Mouse (Mus musculus) MEL (cell line): Measurements from ENCODE around the gene Vti1b. TPM values are rescaled to one million over a fixed set of nuclear protein-coding genes. Genes with fewer than 3 reads are reported as not detected.
"Not testable (repeated sequence)": the region's sequence is repeated elsewhere in the genome, so short reads cannot be mapped to it uniquely, and the experiment has no call there.

Source experiments
- DNase-seq: peaks from one replicate; pipeline ENCODE4 v3.0.0; 2011; ENCODE audit warnings: low read depth, low spot score
- H3K27ac ChIP-seq: 2 replicates; pipeline ENCODE4 v1.5.1; 2012; ENCODE audit warnings: low read depth, mild to moderate bottlenecking, control low read depth, low read length, moderate library complexity; ENCODE audit not compliant: control insufficient read depth
- H3K27me3 ChIP-seq, 2 experiments: fragments of 150-350 bp in 1 of 2; sonication (generic) in 1 of 2; 2 replicates each; pipeline ENCODE4 v1.6.1; 2012; ENCODE audit warnings: low read length in 2 of 2, mild to moderate bottlenecking in 2 of 2, improper control_type of control experiment in 1 of 2, moderate library complexity in 1 of 2; ENCODE audit not compliant: insufficient read depth in 2 of 2, control insufficient read depth in 1 of 2
- H3K36me3 ChIP-seq, 2 experiments: 2 replicates each; pipeline ENCODE4 v1.6.1; 2012 to 2014; ENCODE audit warnings: low read length in 2 of 2, improper control_type of control experiment in 1 of 2, inconsistent platforms in 1 of 2, mild to moderate bottlenecking in 1 of 2; ENCODE audit not compliant: insufficient read depth in 2 of 2, control insufficient read depth in 1 of 2
- H3K4me1 ChIP-seq, 2 experiments: fragments of 150-350 bp in 1 of 2; sonication (generic) in 1 of 2; 2 replicates each; pipeline ENCODE4 v1.6.1; 2012; ENCODE audit warnings: low read length in 2 of 2, improper control_type of control experiment in 1 of 2, mild to moderate bottlenecking in 1 of 2; ENCODE audit not compliant: insufficient read depth in 2 of 2, control insufficient read depth in 1 of 2
- H3K4me3 ChIP-seq, 2 experiments: fragments of 150-350 bp in 1 of 2; sonication (generic) in 1 of 2; 2 replicates each; pipeline ENCODE4 v1.5.1; 2012; ENCODE audit warnings: low read depth in 2 of 2, low read length in 2 of 2, mild to moderate bottlenecking in 2 of 2, moderate library complexity in 2 of 2, control low read depth in 1 of 2, improper control_type of control experiment in 1 of 2; ENCODE audit not compliant: control insufficient read depth in 1 of 2, insufficient read depth in 1 of 2
- H3K79me2 ChIP-seq: 2 replicates; pipeline ENCODE4 v1.6.1; 2012; ENCODE audit warnings: mild to moderate bottlenecking, low read length, moderate library complexity; ENCODE audit not compliant: control insufficient read depth, poor library complexity, insufficient read depth
- H3K9ac ChIP-seq: 2 replicates; pipeline ENCODE4 v1.6.1; 2012; ENCODE audit warnings: low read depth, mild to moderate bottlenecking, control low read depth, low read length, moderate library complexity; ENCODE audit not compliant: control insufficient read depth, poor library complexity, severe bottlenecking
- H3K9me3 ChIP-seq: fragments of 150-350 bp; sonication (generic); replicated peaks from 2 replicates; pipeline ENCODE4 v1.6.1; 2012; ENCODE audit warnings: mild to moderate bottlenecking, low read length, improper control_type of control experiment, moderate library complexity; ENCODE audit not compliant: insufficient read depth
- BHLHE40 ChIP-seq: IDR thresholded peaks from 2 replicates; pipeline ENCODE4 v1.6.1; 2012; ENCODE audit warnings: low read depth, mild to moderate bottlenecking, inconsistent platforms, low read length, improper control_type of control experiment, borderline replicate concordance
- CTCF ChIP-seq, 3 experiments: IDR thresholded peaks in 2 of 3; conservative IDR thresholded peaks in 1 of 3; 2 replicates each; pipeline ENCODE4 v1.5.1; 2011 to 2012; ENCODE audit warnings: low read length in 3 of 3, low read depth in 2 of 3, mild to moderate bottlenecking in 2 of 3, improper control_type of control experiment in 1 of 3, inconsistent platforms in 1 of 3, mixed read lengths in 1 of 3, moderate library complexity in 1 of 3; ENCODE audit not compliant: control insufficient read depth in 1 of 3, insufficient read depth in 1 of 3, poor library complexity in 1 of 3, severe bottlenecking in 1 of 3
- ELF1 ChIP-seq: IDR thresholded peaks from 2 replicates; pipeline ENCODE4 v1.6.1; 2014; ENCODE audit warnings: low read depth, mild to moderate bottlenecking, inconsistent platforms, low read length, improper control_type of control experiment, moderate library complexity
- EP300 ChIP-seq, 2 experiments: IDR thresholded peaks; 2 replicates each; pipeline ENCODE4 v1.6.1; 2011; ENCODE audit warnings: improper control_type of control experiment in 2 of 2, low read length in 2 of 2, low read depth in 1 of 2, mild to moderate bottlenecking in 1 of 2
- ETS1 ChIP-seq: IDR thresholded peaks from 2 replicates; pipeline ENCODE4 v1.6.1; 2012; ENCODE audit warnings: low read depth, mild to moderate bottlenecking, inconsistent platforms, low read length, improper control_type of control experiment, moderate library complexity
- GATA1 ChIP-seq: IDR thresholded peaks from 2 replicates; pipeline ENCODE4 v1.6.1; 2011; ENCODE audit warnings: low read depth, low read length, improper control_type of control experiment
- JUND ChIP-seq: IDR thresholded peaks from 2 replicates; pipeline ENCODE4 v1.6.1; 2011; ENCODE audit warnings: low read depth, mild to moderate bottlenecking, improper control_type of control experiment, low read length
- MAX ChIP-seq: IDR thresholded peaks from 2 replicates; pipeline ENCODE4 v1.6.1; 2011; ENCODE audit warnings: low read length, improper control_type of control experiment
- MAZ ChIP-seq: IDR thresholded peaks from 2 replicates; pipeline ENCODE4 v1.6.1; 2012; ENCODE audit warnings: low read depth, mild to moderate bottlenecking, inconsistent platforms, low read length, improper control_type of control experiment
- MEF2A ChIP-seq: IDR thresholded peaks from 2 replicates; pipeline ENCODE4 v1.6.1; 2014; ENCODE audit warnings: low read depth, mild to moderate bottlenecking, inconsistent platforms, low read length, improper control_type of control experiment; ENCODE audit not compliant: poor library complexity, insufficient replicate concordance, severe bottlenecking; ENCODE audit errors: extremely low read depth
- MXI1 ChIP-seq: IDR thresholded peaks from 2 replicates; pipeline ENCODE4 v1.6.1; 2011; ENCODE audit warnings: mild to moderate bottlenecking, low read depth, low read length, improper control_type of control experiment
- MYB ChIP-seq: IDR thresholded peaks from 2 replicates; pipeline ENCODE4 v1.6.1; 2011; ENCODE audit warnings: mild to moderate bottlenecking, low read depth, low read length, improper control_type of control experiment
- MYC ChIP-seq: IDR thresholded peaks from 2 replicates; pipeline ENCODE4 v1.6.1; 2011; ENCODE audit warnings: low read depth, mild to moderate bottlenecking, low read length, improper control_type of control experiment, moderate library complexity
- NELFE ChIP-seq: IDR thresholded peaks from 2 replicates; pipeline ENCODE4 v1.6.1; 2011; ENCODE audit warnings: low read depth, low read length, improper control_type of control experiment
- NRF1 ChIP-seq: IDR thresholded peaks from 2 replicates; pipeline ENCODE4 v1.6.1; 2014; ENCODE audit warnings: low read depth, mild to moderate bottlenecking, inconsistent platforms, low read length, improper control_type of control experiment, moderate library complexity; ENCODE audit not compliant: poor library complexity, insufficient read depth, severe bottlenecking
- POLR2A ChIP-seq, 2 experiments: IDR thresholded peaks; 2 replicates each; pipeline ENCODE4 v1.6.1; 2011 to 2012; ENCODE audit warnings: low read length in 2 of 2, mild to moderate bottlenecking in 2 of 2, control low read depth in 1 of 2, improper control_type of control experiment in 1 of 2, low read depth in 1 of 2, moderate library complexity in 1 of 2; ENCODE audit not compliant: control insufficient read depth in 1 of 2, insufficient read depth in 1 of 2, poor library complexity in 1 of 2
- POLR2AphosphoS2 ChIP-seq: IDR thresholded peaks from 2 replicates; pipeline ENCODE4 v1.6.1; 2011; ENCODE audit warnings: low read length, improper control_type of control experiment
- POLR2AphosphoS5 ChIP-seq: IDR thresholded peaks from 2 replicates; pipeline ENCODE4 v1.6.1; 2012; ENCODE audit warnings: low read depth, borderline replicate concordance, mild to moderate bottlenecking, inconsistent platforms, low read length, moderate library complexity, mixed read lengths
- RCOR1 ChIP-seq: IDR thresholded peaks from 2 replicates; pipeline ENCODE4 v1.6.1; 2012; ENCODE audit warnings: low read depth, mild to moderate bottlenecking, inconsistent platforms, low read length, improper control_type of control experiment
- SIN3A ChIP-seq: IDR thresholded peaks from 2 replicates; pipeline ENCODE4 v1.6.1; 2012; ENCODE audit warnings: low read length, improper control_type of control experiment, inconsistent platforms
- TAL1 ChIP-seq: IDR thresholded peaks from 2 replicates; pipeline ENCODE4 v1.6.1; 2012; ENCODE audit warnings: mild to moderate bottlenecking, inconsistent platforms, low read length, moderate library complexity, mixed read lengths
- TBP ChIP-seq: IDR thresholded peaks from 2 replicates; pipeline ENCODE4 v1.8.0; 2011; ENCODE audit warnings: low read depth, low read length, improper control_type of control experiment
- TCF12 ChIP-seq: IDR thresholded peaks from 2 replicates; pipeline ENCODE4 v1.6.1; 2014; ENCODE audit warnings: low read depth, mild to moderate bottlenecking, inconsistent platforms, low read length, improper control_type of control experiment, moderate library complexity
- UBTF ChIP-seq: IDR thresholded peaks from 2 replicates; pipeline ENCODE4 v1.6.1; 2012; ENCODE audit warnings: low read depth, mild to moderate bottlenecking, inconsistent platforms, low read length, improper control_type of control experiment, moderate library complexity, borderline replicate concordance; ENCODE audit not compliant: insufficient read depth
- USF1 ChIP-seq: IDR thresholded peaks from 2 replicates; pipeline ENCODE4 v1.6.1; 2014; ENCODE audit warnings: low read depth, mild to moderate bottlenecking, inconsistent platforms, low read length, improper control_type of control experiment, moderate library complexity
- ZKSCAN1 ChIP-seq: IDR thresholded peaks from 2 replicates; pipeline ENCODE4 v1.6.1; 2012; ENCODE audit warnings: low read depth, mild to moderate bottlenecking, inconsistent platforms, low read length, improper control_type of control experiment, moderate library complexity
- polyA plus RNA-seq, 2 experiments: library from polyadenylated mRNA; stranded (reverse) in 1 of 2; unstranded in 1 of 2; fragments of >175 nt in 1 of 2; fragments of >200 nt in 1 of 2; gene quantifications; 2 replicates each; pipeline versions ENCODE4 v1.2.1 to v1.2.4; 2012; ENCODE audit warnings: low replicate concordance in 2 of 2, low read depth in 1 of 2; ENCODE audit not compliant: insufficient read length in 2 of 2, insufficient read depth in 1 of 2, missing spikeins in 1 of 2
- total RNA-seq: library from RNA; depleted of rRNA; stranded (reverse); fragments of 300-350 nt; gene quantifications from 2 replicates; pipeline ENCODE4 v1.2.3, GENCODE M21; 2012

Vti1b gene
- total and polyA plus RNA-seq, 3 experiments: 54.3 to 69.8 TPM; not detected in 1

DNA sequence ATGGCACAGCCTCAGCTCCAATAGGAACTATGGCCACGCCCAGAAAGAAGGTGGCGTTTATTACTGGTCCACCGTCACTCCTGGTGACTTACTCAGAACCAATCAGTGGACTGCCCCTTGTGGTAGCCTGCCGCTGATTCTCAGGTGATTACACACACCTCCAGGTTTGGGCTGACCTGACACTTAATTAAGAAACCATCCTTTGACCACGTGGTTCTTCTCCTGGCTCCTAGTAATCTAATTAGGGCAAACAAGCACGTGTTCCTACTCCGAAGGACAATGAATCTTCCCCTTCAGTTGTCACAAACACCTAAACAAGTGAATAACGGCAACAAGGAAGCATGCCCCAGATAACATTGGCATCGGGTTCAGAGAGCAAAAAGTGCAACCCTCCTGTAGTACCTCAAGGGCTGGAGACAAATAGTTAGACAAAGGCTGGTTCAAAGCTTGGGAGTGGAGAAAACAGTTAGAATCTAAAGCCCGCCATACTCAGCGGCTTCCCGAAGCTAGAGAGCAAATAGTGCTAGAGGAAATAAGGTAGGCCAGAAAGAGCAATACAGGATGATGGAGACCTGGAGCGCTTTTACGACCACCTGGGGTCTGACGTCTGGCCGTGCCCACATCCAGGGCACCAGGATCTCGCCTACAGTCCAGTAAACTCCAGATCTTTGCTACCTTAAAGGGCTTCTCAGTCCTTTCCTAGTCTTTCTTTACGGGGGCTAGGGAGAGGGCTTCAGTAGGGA, 18.6 kb upstream of the Vti1b start (continued):
- TF ChIP-seq ZKSCAN1 (no peak), RCOR1 (no peak), UBTF (no peak), POLR2A (IDR thresholded peaks at IDR 0.05; ENCODE audit: control insufficient read depth in 1 of 2, insufficient read depth in 1 of 2, low read depth in 1 of 2, low read length in 2 of 2, poor library complexity in 1 of 2) (peak in 1 of 2 experiments; percentile 37; a peak in 2 of 4 replicates), MAX (peak; percentile 99), SIN3A (peak; percentile 93), TAL1 (no peak), CTCF (IDR thresholded peaks at IDR 0.05 in 2 of 3, conservative IDR thresholded peaks at IDR 0.05 in 1 of 3; ENCODE audit: control insufficient read depth in 1 of 3, insufficient read depth in 1 of 3, low read depth in 2 of 3, low read length in 3 of 3, poor library complexity in 1 of 3, severe bottlenecking in 1 of 3) (no peak), ETS1 (0 out of 2 replicates have a peak, but pooled peaks have one; percentile 30), ELF1 (peak; percentile 45; the same call in 1 of the 2 replicates), TBP (peak; percentile 42; the same call in 1 of the 2 replicates), POLR2AphosphoS2 (no peak)

DNA sequence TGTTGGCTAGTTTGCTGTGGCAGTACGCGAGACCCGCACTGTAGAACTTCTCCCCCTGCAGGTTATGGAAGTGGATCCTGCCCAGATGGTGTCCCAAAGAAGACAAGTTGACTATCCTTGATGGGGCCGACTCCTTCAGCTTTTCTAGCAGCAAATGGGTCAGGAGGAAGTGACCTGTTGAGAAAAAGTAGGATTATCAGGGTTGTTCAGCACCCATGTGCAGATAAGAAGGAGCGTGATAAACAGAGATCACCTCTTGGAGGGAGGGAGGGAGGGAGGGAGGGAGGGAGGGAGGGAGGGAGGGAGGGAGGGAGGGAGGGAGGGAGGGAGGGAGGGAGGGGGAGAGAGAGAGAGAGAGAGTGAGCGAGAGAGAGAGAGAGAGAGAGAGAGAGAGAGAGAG, 12.7 kb upstream of the Vti1b start:
- not testable (repeated sequence) for H3K9ac ChIP-seq, H3K9me3 ChIP-seq, H3K27ac ChIP-seq, H3K4me1 ChIP-seq, DNase-seq, H3K27me3 ChIP-seq, H3K79me2 ChIP-seq, H3K4me3 ChIP-seq
- TF ChIP-seq TCF12 (peak; percentile 58; the same call in 1 of the 2 replicates), GATA1 (peak; percentile 35; the same call in 1 of the 2 replicates)
- peaks cover 4 to 15% of the 10 kb centered on the region in 2 experiments for H3K36me3 ChIP-seq

DNA sequence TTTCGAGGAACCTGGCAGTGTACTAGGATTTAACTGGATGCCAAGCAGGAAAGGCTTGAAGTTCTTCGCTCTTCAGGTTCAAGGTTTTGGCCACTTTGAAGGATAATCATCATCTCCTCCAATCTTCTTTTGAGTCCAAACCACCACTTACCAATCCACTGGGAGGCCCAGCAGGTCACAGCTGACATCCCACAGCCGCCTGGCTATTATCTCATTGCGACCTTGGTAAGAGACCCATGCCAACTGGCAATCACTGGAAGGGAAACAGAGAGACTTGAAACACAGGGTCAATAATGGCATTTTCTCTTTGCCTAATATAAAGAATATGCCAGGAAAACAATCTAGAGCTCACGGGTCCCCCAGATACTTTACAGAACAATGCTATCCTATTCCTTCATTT, 3.5 kb upstream of the Vti1b start:
- no peak overlapping the region for H3K27ac ChIP-seq
- peaks cover 0 to 14% of the 10 kb centered on the region in 2 experiments for H3K36me3 ChIP-seq
- H3K9ac ChIP-seq: no peak overlapping the region
- TF ChIP-seq BHLHE40 (no peak), MEF2A (no peak), EP300 (IDR thresholded peaks at IDR 0.05; ENCODE audit: low read depth in 1 of 2, low read length in 2 of 2) (no peak), UBTF (no peak), CTCF (IDR thresholded peaks at IDR 0.05 in 2 of 3, conservative IDR thresholded peaks at IDR 0.05 in 1 of 3; ENCODE audit: control insufficient read depth in 1 of 3, insufficient read depth in 1 of 3, low read depth in 2 of 3, low read length in 3 of 3, poor library complexity in 1 of 3, severe bottlenecking in 1 of 3) (no peak), TAL1 (no peak), MYC (no peak), RCOR1 (no peak), JUND (no peak), NRF1 (no peak), MAZ (no peak), MXI1 (no peak), POLR2AphosphoS5 (no peak), POLR2AphosphoS2 (no peak), MYB (no peak), ETS1 (no peak), POLR2A (IDR thresholded peaks at IDR 0.05; ENCODE audit: control insufficient read depth in 1 of 2, insufficient read depth in 1 of 2, low read depth in 1 of 2, low read length in 2 of 2, poor library complexity in 1 of 2) (no peak), USF1 (no peak), TBP (no peak), NELFE (no peak)
- TF ChIP-seq, all 39 proteins: peak for 0
- Histone ChIP-seq H3K27me3 (no peaks in the 10 kb centered on the region), H3K9me3 (no peaks in the 10 kb centered on the region), H3K79me2 (peaks cover 12% of the 10 kb centered on the region; the same call in 1 of the 2 replicates), H3K4me1 (peaks cover 9 to 10% of the 10 kb centered on the region in 2 experiments), H3K4me3 (no peak overlapping the region)
- no peak for DNase-seq
